Mouse (Mus musculus) granulocyte monocyte progenitor cell, adult 5-6 weeks (primary cell): Measurements from ENCODE around the gene Foxp1. TPM values are rescaled to one million over a fixed set of nuclear protein-coding genes. Genes with fewer than 3 reads are reported as not detected.

Experiments
- ATAC-seq: replicated peaks from 2 replicates; pipeline ENCODE4 v1.8.0; 2016; ENCODE audit warnings: mild to moderate bottlenecking, moderate TSS enrichment, inconsistent platforms; ENCODE audit not compliant: poor library complexity, severe bottlenecking
- total RNA-seq, 2 experiments: library from RNA; stranded (forward) in 1 of 2; stranded (reverse) in 1 of 2; fragments of 200-712, 200-1000 nt in 1 of 2; fragments of >200 nt in 1 of 2; fragmentation: Nextera tagmentation in 1 of 2; gene quantifications; 2 replicates each; pipeline ENCODE4 v1.2.3; 2014 to 2017

Foxp1 gene
- total RNA-seq, 2 experiments from 2014 or later = 68.5 to 128 TPM

- ATAC-seq = no peak
Observed at GRCm38 (mm10) chr6:99273177-99273576, 249.3 kb downstream of the Foxp1 start.

GRCm38 (mm10) chr6:99272174-99272573 lies 250.3 kb downstream of the Foxp1 start:
- no peak for ATAC-seq

GRCm38 (mm10) chr6:99271741-99272140 lies 250.8 kb downstream of the Foxp1 start:
- ATAC-seq = no peak

- ATAC-seq = peak; percentile 38; the same call in 1 of the 2 replicates
Observed at GRCm38 (mm10) chr6:99269921-99270320, 252.6 kb downstream of the Foxp1 start.

GRCm38 (mm10) chr6:99268171-99269061 lies 254.1 kb downstream of the Foxp1 start:
- no peak for ATAC-seq

GRCm38 (mm10) chr6:99265945-99266656 lies 256.4 kb downstream of the Foxp1 start:
- no peak for ATAC-seq

- no peak for ATAC-seq
Observed at GRCm38 (mm10) chr6:99265173-99265572, 257.3 kb downstream of the Foxp1 start.

GRCm38 (mm10) chr6:99264192-99265093 lies 258.1 kb downstream of the Foxp1 start:
- ATAC-seq = peak; percentile 64

- ATAC-seq = no peak
Observed at GRCm38 (mm10) chr6:99263886-99264185, 258.7 kb downstream of the Foxp1 start.

- ATAC-seq = peak; percentile 89
Observed at GRCm38 (mm10) chr6:99263061-99263885, 259.2 kb downstream of the Foxp1 start.

GRCm38 (mm10) chr6:99261737-99262130 lies 260.8 kb downstream of the Foxp1 start:
- ATAC-seq = no peak

GRCm38 (mm10) chr6:99260941-99261736 lies 261.4 kb downstream of the Foxp1 start:
- ATAC-seq = peak; percentile 16

- ATAC-seq = no peak
Observed at GRCm38 (mm10) chr6:99258346-99258745, 264.2 kb downstream of the Foxp1 start.

- ATAC-seq = no peak
Observed at GRCm38 (mm10) chr6:99257676-99258075, 264.8 kb downstream of the Foxp1 start.

- no peak for ATAC-seq
Observed at GRCm38 (mm10) chr6:99253331-99253730, 269.2 kb downstream of the Foxp1 start.

- ATAC-seq = peak; percentile 81
Observed at GRCm38 (mm10) chr6:99252816-99253215, 269.7 kb downstream of the Foxp1 start.

GRCm38 (mm10) chr6:99251924-99252323 lies 270.6 kb downstream of the Foxp1 start:
- ATAC-seq = peak; percentile 47

GRCm38 (mm10) chr6:99251222-99251621 lies 271.3 kb downstream of the Foxp1 start:
- ATAC-seq = no peak

GRCm38 (mm10) chr6:99249496-99250030 lies 273.0 kb downstream of the Foxp1 start:
- no peak for ATAC-seq
